Mouse (Mus musculus) forebrain, embryonic 16.5 days (tissue): ENCODE measurements around the gene Ccsap. TPM values are rescaled to one million over a fixed set of nuclear protein-coding genes. Genes with fewer than 3 reads are reported as not detected.

Experiments used
- ATAC-seq: fragments of 200-750 bp; cut with Nextera tagmentation; 2 replicates; pipeline ENCODE4 v1.8.0; 2017; ENCODE audit warnings: mild to moderate bottlenecking, moderate library complexity
- H3K27ac ChIP-seq: fragments of 300-500 bp; sonication (generic); 2 replicates; pipeline ENCODE4 v1.5.1; 2014; ENCODE audit warnings: low read length, control low read depth
- H3K27me3 ChIP-seq: fragments of 300-500 bp; sonication (generic); replicated peaks from 2 replicates; pipeline ENCODE4 v1.6.1; 2014; ENCODE audit warnings: low read length; ENCODE audit not compliant: control insufficient read depth, insufficient read depth
- H3K36me3 ChIP-seq: fragments of 300-500 bp; sonication (generic); 2 replicates; pipeline ENCODE4 v1.6.1; 2014; ENCODE audit not compliant: control insufficient read depth, insufficient read depth
- H3K4me1 ChIP-seq: fragments of 300-500 bp; sonication (generic); replicated peaks from 2 replicates; pipeline ENCODE4 v1.6.1; 2014; ENCODE audit warnings: low read length; ENCODE audit not compliant: control insufficient read depth, insufficient read depth
- H3K4me2 ChIP-seq: fragments of 300-500 bp; sonication (generic); 2 replicates; pipeline ENCODE4 v1.6.1; 2014; ENCODE audit warnings: mild to moderate bottlenecking, low read length, control low read depth
- H3K4me3 ChIP-seq: fragments of 300-500 bp; sonication (generic); replicated peaks from 2 replicates; pipeline ENCODE4 v1.5.1; 2014; ENCODE audit warnings: mild to moderate bottlenecking, low read length, control low read depth
- H3K9ac ChIP-seq: fragments of 300-500 bp; sonication (generic); replicated peaks from 2 replicates; pipeline ENCODE4 v1.6.1; 2014; ENCODE audit warnings: low read depth, low read length, control low read depth
- H3K9me3 ChIP-seq: fragments of 300-500 bp; sonication (generic); 2 replicates; pipeline ENCODE4 v1.6.1; 2016; ENCODE audit warnings: low read length; ENCODE audit not compliant: control insufficient read depth
- WGBS: fragments of 180-500 bp; shearing (Covaris S2); extraction: QIAGEN DNeasy Blood & Tissue Kit; methylation state at CpG from one replicate; pipeline ENCODE4 v1.1.7; 2014; 5-methylcytosine and 5-hydroxymethylcytosine counted together
- polyA plus RNA-seq: library from polyadenylated mRNA; unstranded; fragments of >200 nt; fragmentation: Nextera tagmentation; extraction: Ambion mirVana; gene quantifications from 2 replicates; pipeline ENCODE4 v1.2.1, GENCODE M21; 2015

The Ccsap gene
- polyA plus RNA-seq, 1 experiment from 2014 or later = 6.6 TPM

- no peaks in the 10 kb centered on the region for H3K36me3 ChIP-seq
- 78% methylated on average over 4 of the region's 4 CpGs for WGBS
- ATAC-seq = no peak
Observed at GRCm38 (mm10) chr8:123883094-123883493, 23.1 kb upstream of the Ccsap start.

DNA sequence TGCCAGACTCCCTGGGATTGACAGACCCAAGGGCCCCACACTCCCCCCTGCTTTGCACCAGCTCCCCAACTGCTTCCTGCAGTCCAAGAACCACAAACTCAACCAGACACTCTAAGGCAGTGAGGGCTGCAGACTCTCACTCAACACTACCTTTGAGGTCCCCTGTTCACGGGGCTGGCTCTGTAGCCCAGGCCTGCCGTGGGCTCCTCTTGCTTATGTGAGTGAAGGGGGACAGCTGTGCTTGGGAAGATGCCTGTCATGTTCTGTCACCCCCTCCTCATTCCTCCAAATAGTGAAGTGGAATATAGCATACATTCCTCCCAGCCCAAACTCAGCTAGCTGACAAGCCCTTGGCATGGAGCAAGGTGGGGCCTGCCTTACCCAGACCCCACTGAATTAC is 22.4 kb upstream of the Ccsap start:
- Histone ChIP-seq H3K36me3 (no peaks in the 10 kb centered on the region), H3K9ac (no peak overlapping the region), H3K4me2 (no peak overlapping the region), H3K4me3 (no peak overlapping the region), H3K4me1 (peaks cover 13% of the 10 kb centered on the region), H3K27ac (no peak overlapping the region), H3K9me3 (no peaks in the 10 kb centered on the region), H3K27me3 (peaks cover 7% of the 10 kb centered on the region; the same call in 1 of the 2 replicates)
- no peak for ATAC-seq
- 85% methylated on average over 2 of the region's 2 CpGs for WGBS

More at GRCm38 (mm10) chr8:123883094-123883493, 23.1 kb upstream of the Ccsap start:
- H3K4me1 ChIP-seq = peaks cover 13% of the 10 kb centered on the region
- no peak overlapping the region for H3K9ac ChIP-seq
- H3K9me3 ChIP-seq = no peaks in the 10 kb centered on the region
- no peak overlapping the region for H3K27ac ChIP-seq
- no peak overlapping the region for H3K4me2 ChIP-seq
- peaks cover 7% of the 10 kb centered on the region; the same call in 1 of the 2 replicates for H3K27me3 ChIP-seq
- no peak overlapping the region for H3K4me3 ChIP-seq

DNA sequence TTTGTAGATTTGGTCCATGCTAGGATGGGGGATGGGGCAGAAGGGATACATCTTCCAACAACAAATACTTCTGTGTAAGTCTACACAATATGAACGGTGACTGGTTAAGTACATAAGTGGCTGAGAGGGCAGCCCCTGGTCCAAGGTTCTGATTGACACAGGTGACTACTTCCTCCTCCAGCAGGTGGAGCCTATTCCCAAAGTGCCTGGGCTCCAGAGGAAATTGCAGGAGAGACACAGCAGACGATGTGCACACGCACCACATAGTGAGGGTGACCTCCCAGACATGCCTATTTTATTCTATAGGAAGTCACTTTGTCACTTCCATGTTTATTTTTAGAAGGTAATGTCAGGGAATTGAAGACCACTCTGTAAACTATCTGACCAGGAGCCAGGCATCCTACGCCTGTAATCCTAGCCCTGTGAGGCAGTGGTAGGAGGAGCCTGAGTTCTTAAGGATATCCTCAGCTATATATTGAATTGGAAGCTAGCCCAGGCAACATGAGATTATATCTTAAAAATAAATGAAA is 20.9 kb upstream of the Ccsap start:
- no peaks in the 10 kb centered on the region for H3K9me3 ChIP-seq
- no peak overlapping the region for H3K9ac ChIP-seq
- H3K4me3 ChIP-seq = no peak overlapping the region
- no peaks in the 10 kb centered on the region for H3K27me3 ChIP-seq
- WGBS = 62% methylated on average over 4 of the region's 4 CpGs
- H3K27ac ChIP-seq = no peak overlapping the region
- no peaks in the 10 kb centered on the region for H3K36me3 ChIP-seq
- no peak overlapping the region for H3K4me2 ChIP-seq
- ATAC-seq = no peak
- peaks cover 13% of the 10 kb centered on the region for H3K4me1 ChIP-seq

- no peak for ATAC-seq
- Histone ChIP-seq H3K9ac (no peak overlapping the region), H3K27ac (no peak overlapping the region), H3K36me3 (no peaks in the 10 kb centered on the region), H3K9me3 (no peaks in the 10 kb centered on the region), H3K27me3 (no peaks in the 10 kb centered on the region), H3K4me2 (no peak overlapping the region), H3K4me1 (peaks cover 12% of the 10 kb centered on the region), H3K4me3 (no peak overlapping the region)
- 74% methylated on average over 10 of the region's 10 CpGs for WGBS
Observed at GRCm38 (mm10) chr8:123880271-123880670, 20.3 kb upstream of the Ccsap start.

GRCm38 (mm10) chr8:123877865-123878264 is 17.9 kb upstream of the Ccsap start:
- Histone ChIP-seq H3K9ac (no peak overlapping the region), H3K9me3 (no peaks in the 10 kb centered on the region), H3K36me3 (no peaks in the 10 kb centered on the region), H3K4me1 (no peaks in the 10 kb centered on the region), H3K4me3 (no peak overlapping the region), H3K4me2 (no peak overlapping the region), H3K27me3 (no peaks in the 10 kb centered on the region), H3K27ac (no peak overlapping the region)
- ATAC-seq = no peak
- 81% methylated on average over 2 of the region's 2 CpGs for WGBS

DNA sequence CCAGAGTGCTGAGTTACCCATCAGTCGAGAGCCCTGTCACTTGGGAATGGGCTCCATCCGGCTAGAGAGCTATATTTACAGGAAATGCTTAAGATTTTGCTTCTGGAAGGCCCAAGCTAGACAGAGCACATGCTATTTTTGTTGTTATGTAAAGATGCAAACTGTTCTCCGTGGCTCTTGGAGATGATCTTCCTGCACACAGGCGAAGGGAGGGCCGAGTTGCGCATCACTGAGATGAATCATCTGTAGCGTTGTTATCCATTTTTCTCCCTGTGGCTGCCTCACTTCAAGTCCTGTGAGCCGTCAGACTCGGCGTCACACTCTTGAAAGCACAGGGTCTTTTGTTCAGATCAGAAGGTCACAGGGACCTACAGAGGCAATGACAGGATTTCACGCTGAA is 14.3 kb upstream of the Ccsap start:
- H3K27ac ChIP-seq = no peak overlapping the region
- 84% methylated on average over 11 of the region's 11 CpGs for WGBS
- no peaks in the 10 kb centered on the region for H3K36me3 ChIP-seq
- H3K4me1 ChIP-seq = no peaks in the 10 kb centered on the region
- no peaks in the 10 kb centered on the region for H3K9me3 ChIP-seq
- H3K4me2 ChIP-seq = no peak overlapping the region
- H3K4me3 ChIP-seq = no peak overlapping the region
- H3K9ac ChIP-seq = no peak overlapping the region
- no peak for ATAC-seq
- H3K27me3 ChIP-seq = no peaks in the 10 kb centered on the region

GRCm38 (mm10) chr8:123873364-123873763 is 13.4 kb upstream of the Ccsap start:
- no peak overlapping the region for H3K27ac ChIP-seq
- H3K9ac ChIP-seq = no peak overlapping the region
- no peaks in the 10 kb centered on the region for H3K9me3 ChIP-seq
- no peaks in the 10 kb centered on the region for H3K27me3 ChIP-seq
- WGBS = 84% methylated on average over 6 of the region's 6 CpGs
- ATAC-seq = no peak
- no peak overlapping the region for H3K4me3 ChIP-seq
- H3K4me1 ChIP-seq = no peaks in the 10 kb centered on the region
- no peak overlapping the region for H3K4me2 ChIP-seq
- no peaks in the 10 kb centered on the region for H3K36me3 ChIP-seq

DNA sequence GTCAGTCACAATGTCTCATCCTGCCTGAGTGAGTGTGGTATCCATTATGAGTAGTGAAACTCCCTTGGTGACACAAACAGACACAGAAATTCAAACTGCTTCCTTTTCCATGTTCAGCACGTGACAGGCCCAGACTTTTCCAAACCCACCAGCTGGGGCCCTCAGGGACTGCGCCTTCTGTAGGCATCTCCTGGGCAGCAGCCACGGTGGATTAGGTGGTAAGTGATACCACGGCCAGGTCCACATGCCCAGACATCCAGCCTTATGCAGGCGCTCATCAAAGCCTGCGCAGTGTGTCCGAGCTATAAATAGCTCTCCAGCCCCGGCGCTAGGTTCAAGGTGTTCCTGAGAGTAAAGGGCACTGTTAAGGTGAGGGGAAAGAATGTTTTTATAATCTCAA is 12.0 kb upstream of the Ccsap start:
- H3K9me3 ChIP-seq = no peaks in the 10 kb centered on the region
- no peak overlapping the region for H3K9ac ChIP-seq
- H3K27ac ChIP-seq = no peak overlapping the region
- H3K27me3 ChIP-seq = no peaks in the 10 kb centered on the region
- no peaks in the 10 kb centered on the region for H3K4me1 ChIP-seq
- 78% methylated on average over 9 of the region's 9 CpGs for WGBS
- H3K4me3 ChIP-seq = no peak overlapping the region
- H3K36me3 ChIP-seq = no peaks in the 10 kb centered on the region
- H3K4me2 ChIP-seq = no peak overlapping the region
- ATAC-seq = no peak

- Histone ChIP-seq H3K27me3 (no peaks in the 10 kb centered on the region), H3K36me3 (no peaks in the 10 kb centered on the region), H3K27ac (no peak overlapping the region), H3K4me1 (peaks cover 8% of the 10 kb centered on the region), H3K4me3 (no peak overlapping the region), H3K9me3 (no peaks in the 10 kb centered on the region), H3K9ac (no peak overlapping the region), H3K4me2 (no peak overlapping the region)
- ATAC-seq = no peak
- 18% methylated on average over 5 of the region's 5 CpGs for WGBS
Observed at GRCm38 (mm10) chr8:123866971-123867370, 7.0 kb upstream of the Ccsap start.

- no peak overlapping the region for H3K4me3 ChIP-seq
- H3K4me2 ChIP-seq = no peak overlapping the region
- no peak overlapping the region for H3K27ac ChIP-seq
- peaks cover 8% of the 10 kb centered on the region for H3K4me1 ChIP-seq
- no peak overlapping the region for H3K9ac ChIP-seq
- no peaks in the 10 kb centered on the region for H3K27me3 ChIP-seq
- H3K36me3 ChIP-seq = no peaks in the 10 kb centered on the region
- WGBS = 80% methylated on average over 7 of the region's 7 CpGs
- no peaks in the 10 kb centered on the region for H3K9me3 ChIP-seq
- ATAC-seq = no peak
Observed at GRCm38 (mm10) chr8:123865786-123866185, 5.8 kb upstream of the Ccsap start.
